Mouse (Mus musculus) neural tube, embryonic 14.5 days (tissue): ENCODE data around the gene Gm6793. TPM values are rescaled to one million over a fixed set of nuclear protein-coding genes. Genes with fewer than 3 reads are reported as not detected.

ENCODE experiments used
- ATAC-seq: fragments of 200-750 bp; cut with Nextera tagmentation; 2 replicates; pipeline ENCODE4 v1.8.0; 2017; ENCODE audit warnings: low read depth, mild to moderate bottlenecking, moderate TSS enrichment, moderate library complexity
- H3K27ac ChIP-seq: fragments of 300-500 bp; sonication (generic); 2 replicates; pipeline ENCODE4 v1.5.1; 2014; ENCODE audit warnings: low read depth, mild to moderate bottlenecking, control low read depth, low read length, moderate library complexity, mixed read lengths
- H3K27me3 ChIP-seq: fragments of 300-500 bp; sonication (generic); 2 replicates; pipeline ENCODE4 v1.6.1; 2014; ENCODE audit warnings: low read length; ENCODE audit not compliant: control insufficient read depth, insufficient read depth
- H3K36me3 ChIP-seq: fragments of 300-500 bp; sonication (generic); 2 replicates; pipeline ENCODE4 v1.6.1; 2014; ENCODE audit warnings: low read length, mixed read lengths; ENCODE audit not compliant: control insufficient read depth, insufficient read depth
- H3K4me1 ChIP-seq: fragments of 300-500 bp; sonication (generic); 2 replicates; pipeline ENCODE4 v1.6.1; 2014; ENCODE audit warnings: low read length; ENCODE audit not compliant: control insufficient read depth, insufficient read depth
- H3K4me2 ChIP-seq: fragments of 300-500 bp; sonication (generic); 2 replicates; pipeline ENCODE4 v1.6.1; 2014; ENCODE audit warnings: mild to moderate bottlenecking, low read depth, low read length, control low read depth
- H3K4me3 ChIP-seq: fragments of 300-500 bp; sonication (generic); 2 replicates; pipeline ENCODE4 v1.5.1; 2014; ENCODE audit warnings: low read depth, low read length, control low read depth, mixed read lengths
- H3K9ac ChIP-seq: fragments of 300-500 bp; sonication (generic); replicated peaks from 2 replicates; pipeline ENCODE4 v1.6.1; 2014; ENCODE audit warnings: low read depth, mild to moderate bottlenecking, control low read depth, low read length, mixed read lengths
- H3K9me3 ChIP-seq: fragments of 300-500 bp; sonication (generic); 2 replicates; pipeline ENCODE4 v1.6.1; 2016; ENCODE audit warnings: low read length; ENCODE audit not compliant: control insufficient read depth
- WGBS: fragments of 180-500 bp; shearing (Covaris S2); extraction: QIAGEN DNeasy Blood & Tissue Kit; methylation state at CpG from one replicate; pipeline ENCODE4 v1.1.7; 2014; 5-methylcytosine and 5-hydroxymethylcytosine counted together
- polyA plus RNA-seq: library from polyadenylated mRNA; unstranded; fragments of >200 nt; fragmentation: Nextera tagmentation; extraction: Ambion mirVana; gene quantifications from 2 replicates; pipeline ENCODE4 v1.2.1, GENCODE M21; 2014

Gene Gm6793
- polyA plus RNA-seq, 1 experiment from 2014 or later: 1.7 TPM

- no peaks in the 10 kb centered on the region for H3K27me3 ChIP-seq
- no peak overlapping the region for H3K4me2 ChIP-seq
- no peak overlapping the region for H3K4me3 ChIP-seq
- H3K9ac ChIP-seq: no peak overlapping the region
- peaks cover 43% of the 10 kb centered on the region for H3K36me3 ChIP-seq
- no peaks in the 10 kb centered on the region for H3K4me1 ChIP-seq
- no peak overlapping the region for H3K27ac ChIP-seq
- ATAC-seq: no peak
- H3K9me3 ChIP-seq: no peaks in the 10 kb centered on the region
These were observed 10.1 kb downstream of the Gm6793 start for GRCm38 (mm10) chr8:112004754-112005153.

GRCm38 (mm10) chr8:111992703-111993039, 22.2 kb downstream of the Gm6793 start:
- Histone ChIP-seq H3K9me3 (no peaks in the 10 kb centered on the region), H3K9ac (no peak overlapping the region), H3K4me1 (0 out of 2 replicates have a peak, but pooled peaks cover 3% of the 10 kb centered on the region), H3K4me2 (no peak overlapping the region), H3K36me3 (peaks cover 29% of the 10 kb centered on the region), H3K4me3 (peak overlapping the region; percentile 69; the same call in 1 of the 2 replicates), H3K27ac (no peak overlapping the region), H3K27me3 (no peaks in the 10 kb centered on the region)
- ATAC-seq: no peak
- 73% methylated on average over 3 of the region's 3 CpGs for WGBS

- Histone ChIP-seq H3K27ac (peak within 1 kb of the TSS; percentile 56), H3K4me1 (0 out of 2 replicates have a peak, but pooled peaks cover 3% of the 10 kb centered on the region), H3K9me3 (no peaks in the 10 kb centered on the region), H3K4me2 (peak within 1 kb of the TSS; percentile 75), H3K4me3 (peak within 1 kb of the TSS; percentile 69), H3K27me3 (no peaks in the 10 kb centered on the region), H3K9ac (peak within 1 kb of the TSS; percentile 57), H3K36me3 (peaks cover 23% of the 10 kb centered on the region)
- WGBS: 5% methylated on average over 32 of the region's 33 CpGs
- peak; percentile 97 for ATAC-seq
These were observed 22.7 kb downstream of the Gm6793 start, which contains the start of gene Adat1 for GRCm38 (mm10) chr8:111992013-111992702. Adat1 (minus strand) TSS chr8:111992302.

- peaks cover 19% of the 10 kb centered on the region for H3K36me3 ChIP-seq
- WGBS: 66% methylated on average over 8 of the region's 8 CpGs
- no peak overlapping the region for H3K27ac ChIP-seq
These were observed 23.6 kb downstream of the Gm6793 start for GRCm38 (mm10) chr8:111991278-111991677.

GRCm38 (mm10) chr8:111989911-111990310, 24.9 kb downstream of the Gm6793 start:
- no peak overlapping the region for H3K4me2 ChIP-seq
- no peak for ATAC-seq
- 11% methylated on average over 7 of the region's 7 CpGs for WGBS
- peaks cover 17% of the 10 kb centered on the region for H3K36me3 ChIP-seq
- H3K9me3 ChIP-seq: no peaks in the 10 kb centered on the region
- H3K4me1 ChIP-seq: 0 out of 2 replicates have a peak, but pooled peaks cover 3% of the 10 kb centered on the region
- H3K4me3 ChIP-seq: no peak overlapping the region
- no peaks in the 10 kb centered on the region for H3K27me3 ChIP-seq
- H3K27ac ChIP-seq: no peak overlapping the region
- H3K9ac ChIP-seq: no peak overlapping the region

More at GRCm38 (mm10) chr8:111991278-111991677, 23.6 kb downstream of the Gm6793 start:
- Histone ChIP-seq H3K27me3 (no peaks in the 10 kb centered on the region), H3K4me3 (peak overlapping the region; percentile 69), H3K9ac (peak overlapping the region; percentile 57; the same call in 1 of the 2 replicates), H3K9me3 (no peaks in the 10 kb centered on the region), H3K4me2 (peak overlapping the region; percentile 75), H3K4me1 (0 out of 2 replicates have a peak, but pooled peaks cover 3% of the 10 kb centered on the region)
- no peak for ATAC-seq

- WGBS: 95% methylated on average over 10 of the region's 10 CpGs
- ATAC-seq: no peak
- no peak overlapping the region for H3K9ac ChIP-seq
- peaks cover 10% of the 10 kb centered on the region; the same call in 1 of the 2 replicates for H3K36me3 ChIP-seq
- H3K27ac ChIP-seq: no peak overlapping the region
- H3K4me1 ChIP-seq: no peaks in the 10 kb centered on the region
- H3K9me3 ChIP-seq: no peaks in the 10 kb centered on the region
- H3K27me3 ChIP-seq: no peaks in the 10 kb centered on the region
- H3K4me3 ChIP-seq: no peak overlapping the region
- H3K4me2 ChIP-seq: no peak overlapping the region
These were observed 30.3 kb downstream of the Gm6793 start for GRCm38 (mm10) chr8:111984511-111984910.

- H3K9ac ChIP-seq: no peak overlapping the region
- no peaks in the 10 kb centered on the region for H3K9me3 ChIP-seq
- H3K4me1 ChIP-seq: no peaks in the 10 kb centered on the region
- no peak for ATAC-seq
- no peak overlapping the region for H3K27ac ChIP-seq
- peaks cover 10% of the 10 kb centered on the region; the same call in 1 of the 2 replicates for H3K36me3 ChIP-seq
- no peak overlapping the region for H3K4me3 ChIP-seq
- WGBS: 82% methylated on average over 7 of the region's 7 CpGs
- no peaks in the 10 kb centered on the region for H3K27me3 ChIP-seq
- H3K4me2 ChIP-seq: no peak overlapping the region
These were observed 32.7 kb downstream of the Gm6793 start for GRCm38 (mm10) chr8:111982116-111982515.

GRCm38 (mm10) chr8:111978147-111978546, 36.7 kb downstream of the Gm6793 start:
- Histone ChIP-seq H3K27ac (no peak overlapping the region), H3K9ac (no peak overlapping the region), H3K9me3 (no peaks in the 10 kb centered on the region), H3K4me3 (no peak overlapping the region), H3K27me3 (no peaks in the 10 kb centered on the region), H3K36me3 (peaks cover 5% of the 10 kb centered on the region; the same call in 1 of the 2 replicates), H3K4me1 (no peaks in the 10 kb centered on the region), H3K4me2 (no peak overlapping the region)
- no peak for ATAC-seq
- WGBS: 78% methylated on average over 10 of the region's 10 CpGs

GRCm38 (mm10) chr8:111976326-111976725, 38.5 kb downstream of the Gm6793 start:
- H3K36me3 ChIP-seq: no peaks in the 10 kb centered on the region
- no peak overlapping the region for H3K4me3 ChIP-seq
- no peaks in the 10 kb centered on the region for H3K27me3 ChIP-seq
- no peak for ATAC-seq
- H3K27ac ChIP-seq: no peak overlapping the region
- H3K9me3 ChIP-seq: no peaks in the 10 kb centered on the region
- WGBS: 89% methylated on average over 2 of the region's 2 CpGs
- H3K4me1 ChIP-seq: no peaks in the 10 kb centered on the region
- no peak overlapping the region for H3K9ac ChIP-seq
- no peak overlapping the region for H3K4me2 ChIP-seq
